Mouse (Mus musculus) ES-E14 (cell line): ENCODE measurements around the gene Abr. TPM values are rescaled to one million over a fixed set of nuclear protein-coding genes. Genes with fewer than 3 reads are reported as not detected.
A peak's percentile ranks its signal among the peaks of the same experiment; 100 is the strongest.

ENCODE experiments used
- DNase-seq: peaks from one replicate; pipeline ENCODE4 v3.0.0-alpha.2; 2013; ENCODE audit warnings: low read depth, low spot score
- H3K27ac ChIP-seq: 2 replicates; pipeline ENCODE4 v1.5.1; 2012; ENCODE audit warnings: low read depth, mild to moderate bottlenecking, low read length, moderate library complexity, mixed read lengths; ENCODE audit not compliant: poor library complexity, insufficient read depth, severe bottlenecking
- H3K36me3 ChIP-seq: 2 replicates; pipeline ENCODE4 v1.6.1; 2012; ENCODE audit warnings: mild to moderate bottlenecking, low read length, moderate library complexity, mixed read lengths; ENCODE audit not compliant: control insufficient read depth, poor library complexity, insufficient read depth, severe bottlenecking
- H3K4me1 ChIP-seq, 2 experiments: fragments of 150-350 bp in 1 of 2; sonication (generic) in 1 of 2; 2 replicates each; pipeline ENCODE4 v1.6.1; 2012; ENCODE audit warnings: low read length in 2 of 2, mild to moderate bottlenecking in 1 of 2, mixed read lengths in 1 of 2; ENCODE audit not compliant: control insufficient read depth in 2 of 2, insufficient read depth in 2 of 2, poor library complexity in 1 of 2
- H3K4me3 ChIP-seq, 2 experiments: fragments of 150-350 bp in 1 of 2; sonication (generic) in 1 of 2; 2 replicates each; pipeline ENCODE4 v1.5.1; 2012; ENCODE audit warnings: low read length in 2 of 2, low read depth in 1 of 2, mild to moderate bottlenecking in 1 of 2, mixed read lengths in 1 of 2; ENCODE audit not compliant: insufficient read depth in 1 of 2, poor library complexity in 1 of 2, severe bottlenecking in 1 of 2
- H3K9ac ChIP-seq: 2 replicates; pipeline ENCODE4 v1.6.1; 2012; ENCODE audit warnings: low read depth, mild to moderate bottlenecking, low read length, mixed read lengths; ENCODE audit not compliant: poor library complexity, insufficient read depth, severe bottlenecking
- H3K9me3 ChIP-seq: fragments of 150-350 bp; sonication (generic); 2 replicates; pipeline ENCODE4 v1.6.1; 2012; ENCODE audit warnings: low read depth, mild to moderate bottlenecking, low read length; ENCODE audit not compliant: control insufficient read depth, insufficient read depth
- CHD2 ChIP-seq: IDR thresholded peaks from 2 replicates; pipeline ENCODE4 v1.6.1; 2014; ENCODE audit warnings: mild to moderate bottlenecking, low read depth, low read length, inconsistent platforms
- HCFC1 ChIP-seq: IDR thresholded peaks from 2 replicates; pipeline ENCODE4 v1.6.1; 2012; ENCODE audit warnings: low read length, inconsistent platforms, borderline replicate concordance; ENCODE audit not compliant: insufficient read depth
- MAFK ChIP-seq: IDR thresholded peaks from 2 replicates; pipeline ENCODE4 v1.6.1; 2014; ENCODE audit warnings: mild to moderate bottlenecking, low read depth, low read length, inconsistent platforms; ENCODE audit not compliant: insufficient read depth
- ZC3H11A ChIP-seq: IDR thresholded peaks from 2 replicates; pipeline ENCODE4 v1.6.1; 2012; ENCODE audit warnings: low read depth, mild to moderate bottlenecking, inconsistent platforms, low read length, borderline replicate concordance
- ZNF384 ChIP-seq: IDR thresholded peaks from 2 replicates; pipeline ENCODE4 v1.6.1; 2012; ENCODE audit warnings: low read depth, low read length, inconsistent platforms
- in situ Hi-C, 2 experiments: fragments of 600-800 bp; cut with MboI; formaldehyde crosslinking; loops; one replicate each; pipeline ENCODE4 v1.15.1; 2025; ENCODE audit warnings: low sequenced_read_pairs in 2 of 2, inconsistent platforms in 1 of 2; ENCODE audit not compliant: unreplicated experiment in 2 of 2
- total RNA-seq: library from RNA; depleted of rRNA; stranded (reverse); fragments of 300-350 nt; gene quantifications from 2 replicates; pipeline ENCODE4 v1.2.3, GENCODE M21; 2012

Gene Abr
- total RNA-seq, 1 experiment, result 28.6 TPM

DNA sequence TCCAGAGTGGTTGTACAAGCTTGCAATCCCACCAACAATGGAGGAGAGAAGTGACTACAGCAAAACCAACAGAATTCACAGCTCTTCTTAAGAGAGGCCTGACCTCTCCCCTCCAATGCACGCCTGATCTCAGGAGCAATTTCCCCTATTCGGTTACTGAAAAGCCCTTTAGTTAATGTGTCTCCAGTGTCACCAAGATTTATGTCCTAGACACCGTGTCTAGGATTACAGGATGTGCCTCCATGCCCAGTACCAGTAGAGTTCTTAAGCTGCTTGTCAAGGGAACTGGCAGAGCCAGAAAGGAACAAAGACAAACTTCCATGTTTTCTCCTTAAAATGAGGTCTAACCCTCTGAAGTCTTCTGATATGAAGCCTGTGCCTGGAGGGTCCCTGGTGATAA lies 36.0 kb downstream of the Abr start:
- Histone ChIP-seq H3K36me3 (no peaks in the 10 kb centered on the region), H3K9me3 (no peaks in the 10 kb centered on the region), H3K27ac (no peak overlapping the region), H3K4me3 (no peak overlapping the region), H3K4me1 (no peaks in the 10 kb centered on the region), H3K9ac (no peak overlapping the region)
- DNase-seq, result no peak
- TF ChIP-seq HCFC1 (no peak), MAFK (no peak), ZNF384 (no peak), ZC3H11A (no peak), CHD2 (no peak)
- in situ Hi-C loops, result no loop called here

DNA sequence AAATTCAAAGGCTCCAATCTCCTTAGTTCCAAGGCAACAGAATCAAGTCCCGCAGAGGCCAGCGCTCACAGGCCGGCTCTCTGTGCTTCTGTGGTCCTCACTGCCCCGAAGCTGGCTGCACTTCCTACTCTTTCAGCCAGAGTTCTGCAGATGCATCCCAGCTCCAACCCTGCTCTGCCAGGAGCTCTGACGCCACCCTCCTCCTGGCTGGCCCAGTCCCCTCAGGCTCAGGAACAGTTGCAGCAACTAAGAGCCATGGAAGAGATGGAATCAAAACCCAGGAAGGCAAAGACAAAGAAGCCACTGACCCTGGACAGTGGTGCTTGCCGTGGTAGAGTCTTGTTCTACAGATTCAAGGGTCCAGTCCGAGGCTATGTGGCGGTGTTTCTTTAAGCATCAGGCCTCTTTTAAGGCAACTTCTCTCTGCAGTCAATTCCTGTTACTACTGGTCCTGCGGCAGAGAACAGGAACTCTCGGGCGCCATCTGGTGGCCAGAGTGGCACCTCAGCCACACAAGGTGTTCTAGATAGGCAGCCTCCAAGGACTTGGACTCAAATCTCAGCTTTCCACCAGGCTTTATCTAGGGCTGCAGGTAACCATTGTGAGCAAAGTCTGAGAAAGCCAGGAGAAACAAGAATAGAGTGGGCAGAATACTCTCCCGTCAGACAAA lies 44.4 kb downstream of the Abr start:
- in situ Hi-C loops, result no loop called here
- TF ChIP-seq MAFK (no peak), ZC3H11A (peak; percentile 27; the same call in 1 of the 2 replicates), HCFC1 (no peak), CHD2 (no peak), ZNF384 (no peak)
- peak; percentile 65 for DNase-seq
- Histone ChIP-seq H3K9ac (no peak overlapping the region), H3K9me3 (no peaks in the 10 kb centered on the region), H3K27ac (no peak overlapping the region), H3K4me1 (no peaks in the 10 kb centered on the region), H3K36me3 (no peaks in the 10 kb centered on the region), H3K4me3 (no peak overlapping the region)

DNA sequence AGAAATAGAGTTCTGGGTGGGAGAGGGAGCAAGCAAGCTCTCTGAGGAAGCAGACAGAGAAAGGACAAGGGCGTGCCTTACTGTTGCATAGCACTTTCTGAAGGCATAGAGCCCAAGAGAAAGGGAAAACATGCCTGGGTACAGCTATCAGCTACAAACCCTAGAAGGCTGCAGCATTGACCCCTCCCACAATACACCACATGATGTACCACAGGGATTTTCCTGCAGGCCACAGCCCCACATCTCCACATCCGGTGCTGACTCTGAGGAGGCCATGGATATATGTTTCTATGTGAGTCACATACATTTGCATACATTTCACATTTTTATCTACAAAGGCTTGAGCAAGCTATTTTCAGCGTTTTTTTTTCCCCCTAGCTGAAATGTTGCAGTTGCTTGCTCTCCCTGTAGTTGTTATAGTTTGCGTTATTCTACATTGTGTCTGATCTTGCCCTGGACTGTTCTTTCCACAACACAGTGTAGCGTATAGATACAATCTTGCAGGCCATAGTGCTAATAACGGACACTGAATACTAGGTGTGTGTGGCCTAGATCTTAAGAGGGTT lies 49.2 kb downstream of the Abr start:
- TF ChIP-seq MAFK, result no peak
- no peak for TF ChIP-seq HCFC1
- TF ChIP-seq CHD2, result no peak
- TF ChIP-seq ZNF384, result no peak
- TF ChIP-seq ZC3H11A, result no peak
- Histone ChIP-seq H3K9me3 (no peaks in the 10 kb centered on the region), H3K4me3 (no peak overlapping the region), H3K36me3 (no peaks in the 10 kb centered on the region), H3K4me1 (peaks cover 3 to 16% of the 10 kb centered on the region in 2 experiments; a peak in 2 of 4 replicates), H3K9ac (no peak overlapping the region), H3K27ac (no peak overlapping the region)
- no peak for DNase-seq
- in situ Hi-C loops, result no loop called here

- peak overlapping the region; percentile 80 for H3K9ac ChIP-seq
- TF ChIP-seq CHD2, result no peak
- TF ChIP-seq MAFK, result no peak
- TF ChIP-seq ZNF384, result no peak
- no peak for TF ChIP-seq HCFC1
- TF ChIP-seq ZC3H11A, result no peak
- in situ Hi-C loops, result no loop called here
- DNase-seq, result no peak
- H3K4me1 ChIP-seq, result peaks cover 3 to 16% of the 10 kb centered on the region in 2 experiments; a peak in 2 of 4 replicates
- no peaks in the 10 kb centered on the region for H3K36me3 ChIP-seq
- H3K27ac ChIP-seq, result no peak overlapping the region
- no peaks in the 10 kb centered on the region for H3K9me3 ChIP-seq
- H3K4me3 ChIP-seq, result peak overlapping the region; percentile 82 to 83
Measured at GRCm38 (mm10) chr11:76571613-76571929, 50.5 kb downstream of the Abr start.
